In genomic region chr10:81523570-81523969, GRCm38 (mm10) we compare ENCODE assay signal across 10 mouse cellular contexts. TPM values are rescaled to one million over a fixed set of nuclear protein-coding genes. Genes with fewer than 3 reads are reported as not detected.
A peak's percentile ranks its signal among the peaks of the same experiment; 100 is the strongest.
DNase-seq lines count a peak whose midpoint lies in the region; ATAC-seq and TF ChIP-seq lines count a peak whose summit lies in the region.
"Had no signal": no experiment of that assay in that cellular context is flagged by ENCODE, and none has a peak within 500 bp of the region (broad histone marks: within the 10 kb centered on the region; RNA-seq: fewer than 3 reads in every experiment).

No protein-coding gene starts in this region.

- TF ChIP-seq CTCF in forebrain, postnatal 0 days (IDR thresholded peaks at IDR 0.05; ENCODE audit: low read depth) = no peak

- no peak for ATAC-seq in forebrain, embryonic 12.5 days (ENCODE audit: low FRiP score)
- no peak for ATAC-seq in forebrain, embryonic 15.5 days (replicated peaks)
- ATAC-seq in liver, embryonic 11.5 days (replicated peaks; ENCODE audit: low FRiP score) = peak; percentile 11
- ATAC-seq in neural tube, embryonic 15.5 days (ENCODE audit: low FRiP score) = no peak
- no peak for ATAC-seq in forebrain, postnatal 0 days

- 0 out of 2 replicates have a peak overlapping the region, but pooled peaks have one; percentile 12 for H3K9ac ChIP-seq in forebrain, embryonic 12.5 days
- no peak overlapping the region for H3K9ac ChIP-seq in forebrain, embryonic 15.5 days (replicated peaks)
- H3K9ac ChIP-seq in liver, embryonic 11.5 days (ENCODE audit: low read depth, low read length) = peak overlapping the region; percentile 79
- no peak overlapping the region for H3K9ac ChIP-seq in neural tube, embryonic 15.5 days (replicated peaks)
- no peak overlapping the region for H3K9ac ChIP-seq in forebrain, postnatal 0 days
- H3K9ac ChIP-seq: neural tube, embryonic 13.5 days had no signal

- WGBS in forebrain, embryonic 12.5 days = 26% methylated on average over 19 of the region's 19 CpGs
- 23% methylated on average over 19 of the region's 19 CpGs for WGBS in forebrain, embryonic 15.5 days
- WGBS in liver, embryonic 11.5 days = 8% methylated on average over 19 of the region's 19 CpGs
- 28% methylated on average over 19 of the region's 19 CpGs for WGBS in neural tube, embryonic 15.5 days
- WGBS in forebrain, postnatal 0 days = 26% methylated on average over 19 of the region's 19 CpGs

- H3K4me3 ChIP-seq in forebrain, embryonic 12.5 days (replicated peaks) = no peak overlapping the region
- no peak overlapping the region for H3K4me3 ChIP-seq in forebrain, embryonic 15.5 days
- H3K4me3 ChIP-seq in liver, embryonic 11.5 days (ENCODE audit: low read depth, low read length) = peak overlapping the region; percentile 56
- H3K4me3 ChIP-seq in neural tube, embryonic 15.5 days (replicated peaks) = no peak overlapping the region
- no peak overlapping the region for H3K4me3 ChIP-seq in forebrain, postnatal 0 days (ENCODE audit: low read depth, low read length)
- H3K4me3 ChIP-seq: neural tube, embryonic 13.5 days had no signal

- peaks cover 30% of the 10 kb centered on the region for H3K27me3 ChIP-seq in forebrain, embryonic 12.5 days
- H3K27me3 ChIP-seq in forebrain, embryonic 15.5 days = 0 out of 2 replicates have a peak, but pooled peaks cover 3% of the 10 kb centered on the region
- 0 out of 2 replicates have a peak, but pooled peaks cover 2% of the 10 kb centered on the region for H3K27me3 ChIP-seq in liver, embryonic 11.5 days (replicated peaks; ENCODE audit: control insufficient read depth, insufficient read depth, low read length)
- peaks cover 10% of the 10 kb centered on the region for H3K27me3 ChIP-seq in neural tube, embryonic 15.5 days (replicated peaks)
- no peaks in the 10 kb centered on the region for H3K27me3 ChIP-seq in forebrain, postnatal 0 days (ENCODE audit: insufficient read depth, low read length)

- no peak overlapping the region for H3K27ac ChIP-seq in forebrain, embryonic 12.5 days
- no peak overlapping the region for H3K27ac ChIP-seq in forebrain, embryonic 15.5 days (replicated peaks)
- peak overlapping the region; percentile 89 for H3K27ac ChIP-seq in liver, embryonic 11.5 days (ENCODE audit: low read depth, low read length)
- no peak overlapping the region for H3K27ac ChIP-seq in neural tube, embryonic 15.5 days (replicated peaks)
- H3K27ac ChIP-seq in forebrain, postnatal 0 days (ENCODE audit: low read depth, low read length) = no peak overlapping the region
- H3K27ac ChIP-seq: neural tube, embryonic 13.5 days had no signal

- peak; percentile 32 for DNase-seq in urinary bladder, postnatal 14 days (ENCODE audit: low spot score)
- DNase-seq in urinary bladder, postnatal 25 days (ENCODE audit: low spot score) = no peak
- no peak for DNase-seq in liver, embryonic 11.5 days (ENCODE audit: low spot score)
- DNase-seq in kidney, postnatal 10 days = no peak
- DNase-seq in forebrain, postnatal 0 days = no peak
- DNase-seq: cerebellum, adult 2 months had no signal

- H3K36me3 ChIP-seq in forebrain, embryonic 12.5 days (replicated peaks) = peaks cover under 1% of the 10 kb centered on the region; the same call in 1 of the 2 replicates
- H3K36me3 ChIP-seq in forebrain, embryonic 15.5 days = no peaks in the 10 kb centered on the region
- no peaks in the 10 kb centered on the region for H3K36me3 ChIP-seq in liver, embryonic 11.5 days (ENCODE audit: control insufficient read depth, insufficient read depth, low read length)
- H3K36me3 ChIP-seq in neural tube, embryonic 15.5 days = no peaks in the 10 kb centered on the region
- peaks cover 9% of the 10 kb centered on the region; the same call in 1 of the 2 replicates for H3K36me3 ChIP-seq in forebrain, postnatal 0 days (ENCODE audit: insufficient read depth)
- H3K36me3 ChIP-seq: neural tube, embryonic 13.5 days had no signal

- H3K4me2 ChIP-seq in forebrain, embryonic 12.5 days = no peak overlapping the region
- no peak overlapping the region for H3K4me2 ChIP-seq in forebrain, embryonic 15.5 days (replicated peaks)
- H3K4me2 ChIP-seq in liver, embryonic 11.5 days = peak overlapping the region; percentile 79
- H3K4me2 ChIP-seq in neural tube, embryonic 15.5 days = no peak overlapping the region
- no peak overlapping the region for H3K4me2 ChIP-seq in forebrain, postnatal 0 days (ENCODE audit: low read depth)
- H3K4me2 ChIP-seq: neural tube, embryonic 13.5 days had no signal

- H3K9me3 ChIP-seq in forebrain, embryonic 12.5 days = no peaks in the 10 kb centered on the region
- H3K9me3 ChIP-seq in forebrain, embryonic 15.5 days = no peaks in the 10 kb centered on the region
- no peaks in the 10 kb centered on the region for H3K9me3 ChIP-seq in liver, embryonic 11.5 days (ENCODE audit: control insufficient read depth, low read length)
- H3K9me3 ChIP-seq in neural tube, embryonic 15.5 days (replicated peaks) = no peaks in the 10 kb centered on the region
- no peaks in the 10 kb centered on the region for H3K9me3 ChIP-seq in forebrain, postnatal 0 days (ENCODE audit: low read length)
- H3K9me3 ChIP-seq: neural tube, embryonic 13.5 days had no signal

- no peaks in the 10 kb centered on the region for H3K4me1 ChIP-seq in forebrain, embryonic 12.5 days
- H3K4me1 ChIP-seq in forebrain, embryonic 15.5 days = no peaks in the 10 kb centered on the region
- peaks cover 40% of the 10 kb centered on the region for H3K4me1 ChIP-seq in liver, embryonic 11.5 days (replicated peaks; ENCODE audit: control insufficient read depth, insufficient read depth, low read length)
- H3K4me1 ChIP-seq in neural tube, embryonic 15.5 days = no peaks in the 10 kb centered on the region
- H3K4me1 ChIP-seq in forebrain, postnatal 0 days (ENCODE audit: insufficient read depth) = no peaks in the 10 kb centered on the region
- H3K4me1 ChIP-seq: neural tube, embryonic 13.5 days had no signal

RNA-seq across cellular contexts. Expression of gene Gna15, which starts 0.5 kb away (rescaled TPM):
- polyA plus RNA-seq in forebrain, embryonic 12.5 days (2016; fragmentation: Nextera tagmentation; extraction: Ambion mirVana) = 0.49 and 0.92 TPM in 2 replicates
- 0.57 and 0.84 TPM in 2 replicates for polyA plus RNA-seq in forebrain, embryonic 15.5 days (2015; fragmentation: Nextera tagmentation; extraction: Ambion mirVana)
- 10.1 and 11.3 TPM in 2 replicates for polyA plus RNA-seq in liver, embryonic 11.5 days (2014; fragmentation: Nextera tagmentation; extraction: Ambion mirVana)
- polyA plus RNA-seq in neural tube, embryonic 15.5 days (2015; fragmentation: Nextera tagmentation; extraction: Ambion mirVana) = 1.7 and 2.6 TPM in 2 replicates
- 1.3 and 1.5 TPM in 2 replicates for total RNA-seq in forebrain, postnatal 0 days (2014; rRNA removed)
- polyA plus RNA-seq in forebrain, postnatal 0 days (2015; fragmentation: Nextera tagmentation; extraction: Ambion mirVana) = 1.3 and 1.6 TPM in 2 replicates

RNA-seq across cellular contexts. Expression of gene Gna11, which starts 21.4 kb away (rescaled TPM):
- 74.8 and 75.9 TPM in 2 replicates for polyA plus RNA-seq in forebrain, embryonic 12.5 days (2016; fragmentation: Nextera tagmentation; extraction: Ambion mirVana)
- 99.8 and 103 TPM in 2 replicates for polyA plus RNA-seq in forebrain, embryonic 15.5 days (2015; fragmentation: Nextera tagmentation; extraction: Ambion mirVana)
- polyA plus RNA-seq in liver, embryonic 11.5 days (2014; fragmentation: Nextera tagmentation; extraction: Ambion mirVana) = 46.4 and 47.0 TPM in 2 replicates
- polyA plus RNA-seq in neural tube, embryonic 15.5 days (2015; fragmentation: Nextera tagmentation; extraction: Ambion mirVana) = 91.1 and 102 TPM in 2 replicates
- total RNA-seq in forebrain, postnatal 0 days (2014; rRNA removed) = 110 and 114 TPM in 2 replicates
- 126 and 133 TPM in 2 replicates for polyA plus RNA-seq in forebrain, postnatal 0 days (2015; fragmentation: Nextera tagmentation; extraction: Ambion mirVana)

RNA-seq across cellular contexts. Expression of gene S1pr4, which starts 23.6 kb away (rescaled TPM):
- polyA plus RNA-seq in forebrain, embryonic 12.5 days (2016; fragmentation: Nextera tagmentation; extraction: Ambion mirVana) = 0.21 and 0.49 TPM in 2 replicates
- 0.69 and 0.73 TPM in 2 replicates for polyA plus RNA-seq in forebrain, embryonic 15.5 days (2015; fragmentation: Nextera tagmentation; extraction: Ambion mirVana)
- polyA plus RNA-seq in liver, embryonic 11.5 days (2014; fragmentation: Nextera tagmentation; extraction: Ambion mirVana) = 4.5 and 4.6 TPM in 2 replicates
- polyA plus RNA-seq in neural tube, embryonic 15.5 days (2015; fragmentation: Nextera tagmentation; extraction: Ambion mirVana) = 0.69 and 2.1 TPM in 2 replicates
- total RNA-seq in forebrain, postnatal 0 days (2014; rRNA removed) = 0.38 TPM in 1 of 2 replicates, not detected in the other
- polyA plus RNA-seq in forebrain, postnatal 0 days (2015; fragmentation: Nextera tagmentation; extraction: Ambion mirVana) = 0.31 and 0.39 TPM in 2 replicates

RNA-seq across cellular contexts. Expression of gene Ncln, which starts 27.4 kb away (rescaled TPM):
- 65.8 and 66.6 TPM in 2 replicates for polyA plus RNA-seq in forebrain, embryonic 12.5 days (2016; fragmentation: Nextera tagmentation; extraction: Ambion mirVana)
- 60.3 and 65.0 TPM in 2 replicates for polyA plus RNA-seq in forebrain, embryonic 15.5 days (2015; fragmentation: Nextera tagmentation; extraction: Ambion mirVana)
- polyA plus RNA-seq in liver, embryonic 11.5 days (2014; fragmentation: Nextera tagmentation; extraction: Ambion mirVana) = 92.2 and 97.9 TPM in 2 replicates
- polyA plus RNA-seq in neural tube, embryonic 15.5 days (2015; fragmentation: Nextera tagmentation; extraction: Ambion mirVana) = 68.5 and 70.3 TPM in 2 replicates
- 83.3 and 105 TPM in 2 replicates for total RNA-seq in forebrain, postnatal 0 days (2014; rRNA removed)
- 57.1 and 65.0 TPM in 2 replicates for polyA plus RNA-seq in forebrain, postnatal 0 days (2015; fragmentation: Nextera tagmentation; extraction: Ambion mirVana)

RNA-seq across cellular contexts. Expression of gene Aes, which starts 35.7 kb away (rescaled TPM):
- 520 TPM in 2 replicates for polyA plus RNA-seq in forebrain, embryonic 12.5 days (2016; fragmentation: Nextera tagmentation; extraction: Ambion mirVana)
- polyA plus RNA-seq in forebrain, embryonic 15.5 days (2015; fragmentation: Nextera tagmentation; extraction: Ambion mirVana) = 665 and 705 TPM in 2 replicates
- 213 and 229 TPM in 2 replicates for polyA plus RNA-seq in liver, embryonic 11.5 days (2014; fragmentation: Nextera tagmentation; extraction: Ambion mirVana)
- 771 and 825 TPM in 2 replicates for polyA plus RNA-seq in neural tube, embryonic 15.5 days (2015; fragmentation: Nextera tagmentation; extraction: Ambion mirVana)
- total RNA-seq in forebrain, postnatal 0 days (2014; rRNA removed) = 450 and 455 TPM in 2 replicates
- polyA plus RNA-seq in forebrain, postnatal 0 days (2015; fragmentation: Nextera tagmentation; extraction: Ambion mirVana) = 752 and 802 TPM in 2 replicates

Comparison
In these comparisons a context has a peak if more than half of its experiments do, and no peak if none do; other contexts are left out.
1. H3K9ac ChIP-seq: peak in forebrain, embryonic 12.5 days (single experiment) and liver, embryonic 11.5 days (single experiment); none in forebrain, embryonic 15.5 days (single experiment), neural tube, embryonic 15.5 days (single experiment) and forebrain, postnatal 0 days (single experiment).